18 mouse cellular contexts compared by ENCODE assay signal in the genomic region with DNA sequence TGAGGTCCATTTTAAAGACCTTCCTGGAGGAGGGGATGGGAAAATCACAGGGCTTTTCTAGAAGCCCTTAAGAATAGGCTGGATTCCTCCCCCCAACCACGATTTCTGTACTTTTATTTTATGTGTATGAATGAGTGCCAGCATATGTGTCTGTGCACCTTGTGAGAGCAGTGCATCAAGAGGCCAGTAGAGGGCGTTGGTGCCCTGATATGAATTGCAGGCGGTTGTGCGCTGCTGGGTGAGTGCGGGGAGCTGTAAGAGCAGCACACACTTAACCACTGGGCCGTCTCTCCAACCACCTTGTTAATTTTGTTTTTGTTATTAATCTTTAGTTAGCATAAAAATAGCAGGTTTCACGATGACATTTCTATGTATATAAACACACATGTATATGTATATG. TPM values are rescaled to one million over a fixed set of nuclear protein-coding genes. Genes with fewer than 3 reads are reported as not detected.
A peak's percentile ranks its signal among the peaks of the same experiment; 100 is the strongest.
DNase-seq lines count a peak whose midpoint lies in the region; ATAC-seq and TF ChIP-seq lines count a peak whose summit lies in the region.
"Had no signal": no experiment of that assay in that cellular context is flagged by ENCODE, and none has a peak within 500 bp of the region (broad histone marks: within the 10 kb centered on the region; RNA-seq: fewer than 3 reads in every experiment).

No protein-coding gene starts in this region.

- no peak overlapping the region for H3K9ac ChIP-seq in liver, postnatal 0 days (replicated peaks)
- H3K9ac ChIP-seq: hindbrain, embryonic 15.5 days; limb, embryonic 13.5 days; neural tube, embryonic 15.5 days had no signal

- H3K27me3 ChIP-seq in spleen, adult 2 months (ENCODE audit: control insufficient read depth, insufficient read depth, low read length): no peaks in the 10 kb centered on the region
- H3K27me3 ChIP-seq in G1E (ENCODE audit: insufficient read depth, low read length): no peaks in the 10 kb centered on the region
- no peaks in the 10 kb centered on the region for H3K27me3 ChIP-seq in liver, postnatal 0 days (ENCODE audit: insufficient read depth, low read length)
- H3K27me3 ChIP-seq: hindbrain, embryonic 15.5 days; limb, embryonic 13.5 days; neural tube, embryonic 15.5 days had no signal

- H3K4me1 ChIP-seq in spleen, adult 2 months (ENCODE audit: control insufficient read depth, insufficient read depth, insufficient read length): peaks cover 15% of the 10 kb centered on the region; the same call in 1 of the 2 replicates
- peaks cover 97% of the 10 kb centered on the region for H3K4me1 ChIP-seq in G1E (ENCODE audit: insufficient read depth, low read depth, low read length)
- H3K4me1 ChIP-seq in liver, postnatal 0 days (ENCODE audit: insufficient read depth): peaks cover 32% of the 10 kb centered on the region
- H3K4me1 ChIP-seq: forebrain, embryonic 10.5 days; hindbrain, embryonic 15.5 days; limb, embryonic 13.5 days; neural tube, embryonic 15.5 days had no signal

- no peak for TF ChIP-seq EP300 in liver, postnatal 0 days (IDR thresholded peaks at IDR 0.05; ENCODE audit: low read depth)

- 0 out of 2 replicates have a peak, but pooled peaks have one; percentile 16 for TF ChIP-seq CTCF in spleen, adult 2 months (IDR thresholded peaks at IDR 0.05; ENCODE audit: extremely low read depth, insufficient read depth, insufficient read length, insufficient replicate concordance)
- TF ChIP-seq CTCF in G1E (IDR thresholded peaks at IDR 0.05; ENCODE audit: low read depth, low read length): 0 out of 2 replicates have a peak, but pooled peaks have one; percentile 20
- TF ChIP-seq CTCF in liver, postnatal 0 days (IDR thresholded peaks at IDR 0.05; ENCODE audit: low read depth): peak; percentile 48

- H3K9me3 ChIP-seq in G1E (replicated peaks): no peaks in the 10 kb centered on the region; the same call in 1 of the 2 replicates
- H3K9me3 ChIP-seq in liver, postnatal 0 days (ENCODE audit: low read length): no peaks in the 10 kb centered on the region
- H3K9me3 ChIP-seq: forebrain, embryonic 10.5 days; heart, embryonic 10.5 days; hindbrain, embryonic 15.5 days; limb, embryonic 13.5 days; neural tube, embryonic 15.5 days had no signal

- TF ChIP-seq POLR2A in spleen, adult 2 months (IDR thresholded peaks at IDR 0.05; ENCODE audit: low read depth, low read length): no peak

- ATAC-seq in CD4-positive, CD25-positive, alpha-beta regulatory T cell, adult 4 months: no peak
- ATAC-seq in G1E (ENCODE audit: extremely low read depth, insufficient number of reproducible peaks, low FRiP score, poor library complexity, severe bottlenecking): no peak
- no peak for ATAC-seq in liver, postnatal 0 days

- peak; percentile 60 for DNase-seq in CD4-positive, CD25-positive, alpha-beta regulatory T cell, adult 2 months (ENCODE audit: low read depth, low spot score)
- no peak for DNase-seq in spleen, adult 2 months (ENCODE audit: low read depth in 1 of 2, low spot score in 2 of 2)
- DNase-seq in spleen, postnatal 14 days (ENCODE audit: low spot score in 2 of 2): no peak
- no peak for DNase-seq in G1E (ENCODE audit: low spot score)
- no peak for DNase-seq in liver, postnatal 0 days
- no peak for DNase-seq in right cerebral cortex, postnatal 36 days (ENCODE audit: low spot score in 2 of 2)
- no peak for DNase-seq in left cerebral cortex, adult 8-10 months (ENCODE audit: low spot score in 2 of 2)
- DNase-seq: cerebellum, adult 8-10 months; gastrocnemius, postnatal 14 days; heart, postnatal 14 days; kidney, adult 9 months; kidney, postnatal 4 days had no signal

- no peak overlapping the region for H3K4me2 ChIP-seq in liver, postnatal 0 days (ENCODE audit: low read depth, low read length)
- H3K4me2 ChIP-seq: hindbrain, embryonic 15.5 days; limb, embryonic 13.5 days; neural tube, embryonic 15.5 days had no signal

- H3K27ac ChIP-seq in spleen, adult 2 months (ENCODE audit: insufficient read depth, low read length): no peak overlapping the region
- no peak overlapping the region for H3K27ac ChIP-seq in liver, postnatal 0 days (ENCODE audit: low read depth)
- H3K27ac ChIP-seq: forebrain, embryonic 10.5 days; heart, embryonic 10.5 days; hindbrain, embryonic 15.5 days; limb, embryonic 13.5 days; neural tube, embryonic 15.5 days had no signal

- WGBS in spleen, adult 2 months: 93% methylated on average over 7 of the region's 7 CpGs
- 81% methylated on average over 7 of the region's 7 CpGs for WGBS in liver, postnatal 0 days (ENCODE audit: insufficient replicate concordance)

- no peaks in the 10 kb centered on the region; the same call in 1 of the 2 replicates for H3K36me3 ChIP-seq in spleen, adult 2 months (ENCODE audit: control insufficient read depth, insufficient read depth, low read length)
- H3K36me3 ChIP-seq in G1E (replicated peaks): peaks cover 82% of the 10 kb centered on the region
- H3K36me3 ChIP-seq in liver, postnatal 0 days (replicated peaks; ENCODE audit: insufficient read depth, low read length): no peaks in the 10 kb centered on the region
- H3K36me3 ChIP-seq: forebrain, embryonic 10.5 days; heart, embryonic 10.5 days; hindbrain, embryonic 15.5 days; limb, embryonic 13.5 days; neural tube, embryonic 15.5 days had no signal

- no peak overlapping the region for H3K4me3 ChIP-seq in spleen, adult 2 months (ENCODE audit: extremely low read depth, insufficient read depth, insufficient read length)
- no peak overlapping the region; the same call in 1 of the 2 replicates for H3K4me3 ChIP-seq in G1E (ENCODE audit: low read depth, low read length)
- H3K4me3 ChIP-seq in liver, postnatal 0 days (ENCODE audit: low read depth, low read length): no peak overlapping the region
- H3K4me3 ChIP-seq: forebrain, embryonic 10.5 days; heart, embryonic 10.5 days; hindbrain, embryonic 15.5 days; limb, embryonic 13.5 days; neural tube, embryonic 15.5 days had no signal

RNA-seq across cellular contexts. Expression of a gene that starts 26.0 kb away (rescaled TPM):
- polyA plus RNA-seq in CD4-positive, CD25-positive, alpha-beta regulatory T cell, adult 4 months (2017; shearing (Covaris generic)): 10 to 100 TPM; 40.2 to 41.6 TPM
- polyA plus RNA-seq in spleen, adult 2 months (2012; rRNA removed): 26.7 and 36.4 TPM in 2 replicates
- total RNA-seq in G1E (2014; fragmentation: Nextera tagmentation) (208 and 213 TPM in 2 replicates), G1E (2017) (32.7 and 36.1 TPM in 2 replicates)
- 158 and 168 TPM in 2 replicates for polyA plus RNA-seq in G1E (2012)
- polyA plus RNA-seq in liver, postnatal 0 days (2015; fragmentation: Nextera tagmentation; extraction: Ambion mirVana): 3.3 and 4.6 TPM in 2 replicates
- 1 to 10 TPM in 3 of 4 experiments, under 1 TPM in 1; 0.87 to 6.6 (median 2.4) TPM for total RNA-seq in left cerebral cortex, adult 8-10 months (2022)
